Mouse (Mus musculus) limb, embryonic 10.5 days (tissue): ENCODE results near the gene Polr3h. TPM values are rescaled to one million over a fixed set of nuclear protein-coding genes. Genes with fewer than 3 reads are reported as not detected.
"Not testable (repeated sequence)": the region's sequence is repeated elsewhere in the genome, so short reads cannot be mapped to it uniquely, and the experiment has no call there.

Source experiments
- DNase-seq: peaks from one replicate; pipeline ENCODE4 v3.0.0-alpha.2; 2017; ENCODE audit warnings: low spot score
- H3K27ac ChIP-seq: fragments of 300-500 bp; sonication (generic); 2 replicates; pipeline ENCODE4 v1.5.1; 2016; ENCODE audit warnings: mild to moderate bottlenecking
- H3K27me3 ChIP-seq: fragments of 300-500 bp; sonication (generic); 2 replicates; pipeline ENCODE4 v1.6.1; 2016; ENCODE audit warnings: low read depth, mild to moderate bottlenecking; ENCODE audit not compliant: poor library complexity, severe bottlenecking
- H3K36me3 ChIP-seq: fragments of 300-500 bp; sonication (generic); 2 replicates; pipeline ENCODE4 v1.6.1; 2016; ENCODE audit warnings: mild to moderate bottlenecking, moderate library complexity
- H3K4me1 ChIP-seq: fragments of 300-500 bp; sonication (generic); 2 replicates; pipeline ENCODE4 v1.6.1; 2016
- H3K4me3 ChIP-seq: fragments of 300-500 bp; sonication (generic); 2 replicates; pipeline ENCODE4 v1.5.1; 2016; ENCODE audit warnings: mild to moderate bottlenecking, moderate library complexity
- H3K9me3 ChIP-seq: fragments of 300-500 bp; sonication (generic); replicated peaks from 2 replicates; pipeline ENCODE4 v1.6.1; 2016; ENCODE audit warnings: mild to moderate bottlenecking
- WGBS: fragments of 180-500 bp; shearing (Covaris S2); methylation state at CpG from one replicate; pipeline ENCODE4 v1.1.7; 2016; 5-methylcytosine and 5-hydroxymethylcytosine counted together
- polyA plus RNA-seq: library from polyadenylated mRNA; unstranded; fragments of >200 nt; fragmentation: Nextera tagmentation; extraction: Ambion mirVana; gene quantifications from 2 replicates; pipeline ENCODE4 v1.2.1, GENCODE M21; 2016

Gene Polr3h
- 75.5 and 86.6 TPM in 2 replicates for polyA plus RNA-seq

- Histone ChIP-seq H3K27ac (peak within 1 kb of the TSS; percentile 84), H3K9me3 (no peaks in the 10 kb centered on the region), H3K36me3 (peaks cover 27% of the 10 kb centered on the region), H3K4me1 (peaks cover 30% of the 10 kb centered on the region), H3K27me3 (no peaks in the 10 kb centered on the region), H3K4me3 (peak within 1 kb of the TSS; percentile 78)
- WGBS: 1% methylated on average over 54 of the region's 54 CpGs
- DNase-seq: peak; percentile 97
Observed at GRCm38 (mm10) chr15:81925760-81926445, at the start of gene Polr3h. Polr3h (minus strand) TSS chr15:81926240.

- not testable (repeated sequence) for H3K27me3 ChIP-seq, H3K27ac ChIP-seq, H3K9me3 ChIP-seq, DNase-seq, H3K4me1 ChIP-seq, H3K36me3 ChIP-seq, H3K4me3 ChIP-seq
- WGBS: 95% methylated on average over 8 of the region's 8 CpGs
Observed at GRCm38 (mm10) chr15:81975156-81975555, 49.1 kb upstream of the Polr3h start.

- H3K27me3 ChIP-seq, H3K4me3 ChIP-seq, H3K9me3 ChIP-seq, DNase-seq, H3K36me3 ChIP-seq, H3K27ac ChIP-seq, H3K4me1 ChIP-seq: not testable (repeated sequence)
- WGBS: 94% methylated on average over 4 of the region's 4 CpGs
Observed at GRCm38 (mm10) chr15:81970498-81970897, 44.5 kb upstream of the Polr3h start.

GRCm38 (mm10) chr15:81969635-81970034, 43.6 kb upstream of the Polr3h start:
- not testable (repeated sequence) for H3K9me3 ChIP-seq, H3K4me3 ChIP-seq, H3K4me1 ChIP-seq, H3K36me3 ChIP-seq, DNase-seq, H3K27me3 ChIP-seq, H3K27ac ChIP-seq
- WGBS: 77% methylated on average over 6 of the region's 6 CpGs

GRCm38 (mm10) chr15:81969173-81969572, 43.1 kb upstream of the Polr3h start:
- H3K4me1 ChIP-seq: peaks cover 7% of the 10 kb centered on the region
- DNase-seq: peak; percentile 32
- WGBS: 69% methylated on average over 7 of the region's 7 CpGs
- no peaks in the 10 kb centered on the region for H3K36me3 ChIP-seq
- H3K27ac ChIP-seq: no peak overlapping the region
- no peaks in the 10 kb centered on the region; the same call in 1 of the 2 replicates for H3K9me3 ChIP-seq
- no peaks in the 10 kb centered on the region for H3K27me3 ChIP-seq
- no peak overlapping the region for H3K4me3 ChIP-seq

GRCm38 (mm10) chr15:81968447-81968846, 42.4 kb upstream of the Polr3h start:
- no peaks in the 10 kb centered on the region; the same call in 1 of the 2 replicates for H3K9me3 ChIP-seq
- no peaks in the 10 kb centered on the region for H3K36me3 ChIP-seq
- no peak for DNase-seq
- H3K27me3 ChIP-seq: no peaks in the 10 kb centered on the region
- no peak overlapping the region for H3K27ac ChIP-seq
- no peak overlapping the region for H3K4me3 ChIP-seq
- peaks cover 7% of the 10 kb centered on the region for H3K4me1 ChIP-seq
- 60% methylated on average over 2 of the region's 2 CpGs for WGBS

- Histone ChIP-seq H3K4me3 (no peak overlapping the region), H3K9me3 (no peaks in the 10 kb centered on the region; the same call in 1 of the 2 replicates), H3K4me1 (peaks cover 7% of the 10 kb centered on the region), H3K36me3 (no peaks in the 10 kb centered on the region), H3K27ac (no peak overlapping the region), H3K27me3 (no peaks in the 10 kb centered on the region)
- DNase-seq: no peak
- 88% methylated on average over 5 of the region's 5 CpGs for whole genome bisulfite sequencing
Observed at GRCm38 (mm10) chr15:81967821-81968220, 41.8 kb upstream of the Polr3h start.

- 83% methylated on average over 13 of the region's 14 CpGs for WGBS
- no peak for DNase-seq
- H3K36me3 ChIP-seq: no peaks in the 10 kb centered on the region
- H3K27me3 ChIP-seq: no peaks in the 10 kb centered on the region
- no peak overlapping the region for H3K27ac ChIP-seq
- H3K4me3 ChIP-seq: no peak overlapping the region
- peaks cover 7% of the 10 kb centered on the region for H3K4me1 ChIP-seq
- H3K9me3 ChIP-seq: no peaks in the 10 kb centered on the region
Observed at GRCm38 (mm10) chr15:81966062-81966829, 40.2 kb upstream of the Polr3h start.

- no peak for DNase-seq
- Histone ChIP-seq H3K4me1 (peaks cover 14% of the 10 kb centered on the region), H3K36me3 (no peaks in the 10 kb centered on the region), H3K27ac (no peak overlapping the region), H3K9me3 (no peaks in the 10 kb centered on the region), H3K27me3 (no peaks in the 10 kb centered on the region), H3K4me3 (no peak overlapping the region)
- WGBS: 72% methylated on average over 4 of the region's 4 CpGs
Observed at GRCm38 (mm10) chr15:81964980-81965545, 39.0 kb upstream of the Polr3h start.

- DNase-seq: no peak
- Histone ChIP-seq H3K27me3 (no peaks in the 10 kb centered on the region), H3K9me3 (no peaks in the 10 kb centered on the region), H3K4me3 (no peak overlapping the region), H3K27ac (no peak overlapping the region), H3K4me1 (peaks cover 11% of the 10 kb centered on the region), H3K36me3 (no peaks in the 10 kb centered on the region)
- WGBS: 57% methylated on average over 1 of the region's 1 CpGs
Observed at GRCm38 (mm10) chr15:81964262-81964661, 38.2 kb upstream of the Polr3h start.

GRCm38 (mm10) chr15:81961078-81961451, 35.0 kb upstream of the Polr3h start:
- WGBS: 4% methylated on average over 7 of the region's 8 CpGs
- Histone ChIP-seq H3K27me3 (no peaks in the 10 kb centered on the region), H3K4me3 (peak overlapping the region; percentile 73), H3K27ac (peak overlapping the region; percentile 61; the same call in 1 of the 2 replicates), H3K9me3 (no peaks in the 10 kb centered on the region), H3K4me1 (peaks cover 7% of the 10 kb centered on the region), H3K36me3 (no peaks in the 10 kb centered on the region)
- DNase-seq: no peak

GRCm38 (mm10) chr15:81960171-81961077, 34.4 kb upstream of the Polr3h start, which contains the start of gene Pmm1:
Pmm1 (minus strand) TSS chr15:81960930.
- WGBS: under 1% methylated on average over 77 of the region's 77 CpGs
- Histone ChIP-seq H3K4me1 (peaks cover 7% of the 10 kb centered on the region), H3K27me3 (no peaks in the 10 kb centered on the region), H3K36me3 (no peaks in the 10 kb centered on the region; the same call in 1 of the 2 replicates), H3K9me3 (no peaks in the 10 kb centered on the region), H3K4me3 (peak within 1 kb of the TSS; percentile 73), H3K27ac (peak within 1 kb of the TSS; percentile 78)
- DNase-seq: peak; percentile 99
